ENCODE assay signal across 9 mouse cellular contexts in genomic region chr10:59901463-59901862, GRCm38 (mm10). TPM values are rescaled to one million over a fixed set of nuclear protein-coding genes. Genes with fewer than 3 reads are reported as not detected.
DNase-seq lines count a peak whose midpoint lies in the region; ATAC-seq and TF ChIP-seq lines count a peak whose summit lies in the region.
"Had no signal": no experiment of that assay in that cellular context is flagged by ENCODE, and none has a peak within 500 bp of the region (broad histone marks: within the 10 kb centered on the region; RNA-seq: fewer than 3 reads in every experiment).

No protein-coding gene starts in this region.

- H3K4me1 ChIP-seq in heart, embryonic 12.5 days (replicated peaks): peaks cover 67% of the 10 kb centered on the region
- peaks cover 71% of the 10 kb centered on the region for H3K4me1 ChIP-seq in thymus, adult 2 months (replicated peaks; ENCODE audit: control insufficient read depth, insufficient read depth, low read length)
- peaks cover 41% of the 10 kb centered on the region for H3K4me1 ChIP-seq in intestine, embryonic 16.5 days (ENCODE audit: control insufficient read depth, insufficient read depth, low read length)
- H3K4me1 ChIP-seq in stomach, embryonic 16.5 days (ENCODE audit: control insufficient read depth, insufficient read depth, low read length): peaks cover 51% of the 10 kb centered on the region

- ATAC-seq in heart, embryonic 12.5 days (ENCODE audit: insufficient number of reproducible peaks, low FRiP score): no peak
- no peak for ATAC-seq in intestine, embryonic 16.5 days
- no peak for ATAC-seq in stomach, embryonic 16.5 days (ENCODE audit: insufficient read depth, low FRiP score)
- ATAC-seq in monocyte, adult 5-6 weeks (replicated peaks; ENCODE audit: insufficient number of reproducible peaks, low FRiP score, low TSS enrichment, poor library complexity, severe bottlenecking): no peak

- no peak for TF ChIP-seq POLR2A in thymus, adult 2 months (IDR thresholded peaks at IDR 0.05; ENCODE audit: control insufficient read depth, extremely low read depth, insufficient read depth, low read length, poor library complexity)

- peak overlapping the region; percentile 93 for H3K27ac ChIP-seq in heart, embryonic 12.5 days (ENCODE audit: poor library complexity, severe bottlenecking)
- peak overlapping the region; percentile 86 for H3K27ac ChIP-seq in thymus, adult 2 months (ENCODE audit: control insufficient read depth, insufficient read depth, low read length)
- peak overlapping the region; percentile 6 for H3K27ac ChIP-seq in intestine, embryonic 16.5 days (ENCODE audit: low read length)
- peak overlapping the region; percentile 96; the same call in 1 of the 2 replicates for H3K27ac ChIP-seq in stomach, embryonic 16.5 days (ENCODE audit: low read length)

- H3K4me2 ChIP-seq in heart, embryonic 12.5 days: no peak overlapping the region
- H3K4me2 ChIP-seq in intestine, embryonic 16.5 days (ENCODE audit: low read depth, low read length): no peak overlapping the region
- no peak overlapping the region for H3K4me2 ChIP-seq in stomach, embryonic 16.5 days (ENCODE audit: low read depth, low read length)

- peaks cover 21% of the 10 kb centered on the region for H3K36me3 ChIP-seq in heart, embryonic 12.5 days
- no peaks in the 10 kb centered on the region for H3K36me3 ChIP-seq in thymus, adult 2 months (ENCODE audit: control insufficient read depth, insufficient read depth, low read length)
- H3K36me3 ChIP-seq in intestine, embryonic 16.5 days (ENCODE audit: control insufficient read depth, insufficient read depth, low read length): 0 out of 2 replicates have a peak, but pooled peaks cover under 1% of the 10 kb centered on the region
- 0 out of 2 replicates have a peak, but pooled peaks cover 7% of the 10 kb centered on the region for H3K36me3 ChIP-seq in stomach, embryonic 16.5 days (ENCODE audit: control insufficient read depth, insufficient read depth, low read length)

- H3K9me3 ChIP-seq in heart, embryonic 12.5 days (replicated peaks): no peaks in the 10 kb centered on the region
- no peaks in the 10 kb centered on the region for H3K9me3 ChIP-seq in intestine, embryonic 16.5 days (ENCODE audit: control insufficient read depth, low read length)
- H3K9me3 ChIP-seq in stomach, embryonic 16.5 days (replicated peaks; ENCODE audit: control insufficient read depth, low read length): no peaks in the 10 kb centered on the region

- intact Hi-C loops in heart, postnatal 14 days (cut with DNase I): no loop called here

- no peak overlapping the region for H3K4me3 ChIP-seq in heart, embryonic 12.5 days
- no peak overlapping the region for H3K4me3 ChIP-seq in thymus, adult 2 months (ENCODE audit: control insufficient read depth, insufficient read depth, low read length)
- no peak overlapping the region for H3K4me3 ChIP-seq in intestine, embryonic 16.5 days (ENCODE audit: low read length)
- no peak overlapping the region for H3K4me3 ChIP-seq in stomach, embryonic 16.5 days (replicated peaks; ENCODE audit: low read length)

- 92% methylated on average over 1 of the region's 1 CpGs for WGBS in heart, embryonic 12.5 days
- 100% methylated on average over 1 of the region's 1 CpGs for WGBS in thymus, adult 2 months
- 89% methylated on average over 1 of the region's 1 CpGs for WGBS in intestine, embryonic 16.5 days
- WGBS in stomach, embryonic 16.5 days: 78% methylated on average over 1 of the region's 1 CpGs

- H3K9ac ChIP-seq in heart, embryonic 12.5 days: 0 out of 2 replicates have a peak overlapping the region, but pooled peaks have one; percentile 6
- H3K9ac ChIP-seq in intestine, embryonic 16.5 days (ENCODE audit: low read depth, low read length): no peak overlapping the region
- H3K9ac ChIP-seq in stomach, embryonic 16.5 days (ENCODE audit: low read length): no peak overlapping the region

- no peak for TF ChIP-seq CTCF in thymus, adult 2 months (IDR thresholded peaks at IDR 0.05; ENCODE audit: borderline replicate concordance, control insufficient read depth, extremely low read depth, insufficient read depth, low read length, poor library complexity)

- no peak for DNase-seq in heart, postnatal 14 days
- DNase-seq in thymus, adult 2 months: no peak
- DNase-seq in thymus, postnatal 14 days: no peak
- DNase-seq in cerebellum, postnatal 4 days (ENCODE audit: low spot score in 2 of 2): no peak
- DNase-seq: kidney, postnatal 36 days had no signal

- no peaks in the 10 kb centered on the region for H3K27me3 ChIP-seq in heart, embryonic 12.5 days (replicated peaks)
- H3K27me3 ChIP-seq in thymus, adult 2 months (ENCODE audit: control insufficient read depth, insufficient read depth, low read length): no peaks in the 10 kb centered on the region
- no peaks in the 10 kb centered on the region for H3K27me3 ChIP-seq in intestine, embryonic 16.5 days (replicated peaks; ENCODE audit: control insufficient read depth, insufficient read depth, low read length)
- no peaks in the 10 kb centered on the region for H3K27me3 ChIP-seq in stomach, embryonic 16.5 days (ENCODE audit: control insufficient read depth, insufficient read depth, low read length)

RNA-seq across cellular contexts. Expression of gene Dnajb12, which starts 22.1 kb away (rescaled TPM):
- polyA plus RNA-seq in heart, embryonic 12.5 days (2016; fragmentation: Nextera tagmentation; extraction: Ambion mirVana): 31.4 and 32.8 TPM in 2 replicates
- total RNA-seq in heart, postnatal 14 days (2021): 10 to 100 TPM; 34.7 to 35.7 TPM
- 44.6 and 50.4 TPM in 2 replicates for polyA plus RNA-seq in thymus, adult 2 months (2012; rRNA removed)
- polyA plus RNA-seq in intestine, embryonic 16.5 days (2015; fragmentation: Nextera tagmentation; extraction: Ambion mirVana): 26.6 and 27.6 TPM in 2 replicates
- polyA plus RNA-seq in stomach, embryonic 16.5 days (2015; fragmentation: Nextera tagmentation; extraction: Ambion mirVana): 20.4 and 26.1 TPM in 2 replicates
- 29.6 to 41.9 TPM (median 30.0 TPM) in 3 replicates for total RNA-seq in monocyte, adult 5-6 weeks (2017)

RNA-seq across cellular contexts. Expression of gene Ddit4, which starts 50.2 kb away (rescaled TPM):
- 23.9 and 25.7 TPM in 2 replicates for polyA plus RNA-seq in heart, embryonic 12.5 days (2016; fragmentation: Nextera tagmentation; extraction: Ambion mirVana)
- 100 to 1,000 TPM; 188 to 191 TPM for total RNA-seq in heart, postnatal 14 days (2021)
- 157 and 190 TPM in 2 replicates for polyA plus RNA-seq in thymus, adult 2 months (2012; rRNA removed)
- polyA plus RNA-seq in intestine, embryonic 16.5 days (2015; fragmentation: Nextera tagmentation; extraction: Ambion mirVana): 28.6 and 33.1 TPM in 2 replicates
- 30.4 and 34.8 TPM in 2 replicates for polyA plus RNA-seq in stomach, embryonic 16.5 days (2015; fragmentation: Nextera tagmentation; extraction: Ambion mirVana)
- total RNA-seq in monocyte, adult 5-6 weeks (2017): 29.5 to 34.2 TPM (median 34.2 TPM) in 3 replicates

Comparison
In these comparisons a context has a peak if more than half of its experiments do, and no peak if none do; other contexts are left out.
1. H3K27ac ChIP-seq: peak in every context shown above with its lines; median percentile 96 in stomach, embryonic 16.5 days; 93 in heart, embryonic 12.5 days; 86 in thymus, adult 2 months; 6 in intestine, embryonic 16.5 days.